Mouse (Mus musculus) ES-E14 (cell line): Measurements from ENCODE around the gene Rfxank.

Source experiments
- CHD2 ChIP-seq: IDR thresholded peaks from 2 replicates; pipeline ENCODE4 v1.6.1; 2014; ENCODE audit warnings: mild to moderate bottlenecking, low read depth, low read length, inconsistent platforms
- HCFC1 ChIP-seq: IDR thresholded peaks from 2 replicates; pipeline ENCODE4 v1.6.1; 2012; ENCODE audit warnings: low read length, inconsistent platforms, borderline replicate concordance; ENCODE audit not compliant: insufficient read depth
- MAFK ChIP-seq: IDR thresholded peaks from 2 replicates; pipeline ENCODE4 v1.6.1; 2014; ENCODE audit warnings: mild to moderate bottlenecking, low read depth, low read length, inconsistent platforms; ENCODE audit not compliant: insufficient read depth
- ZC3H11A ChIP-seq: IDR thresholded peaks from 2 replicates; pipeline ENCODE4 v1.6.1; 2012; ENCODE audit warnings: low read depth, mild to moderate bottlenecking, inconsistent platforms, low read length, borderline replicate concordance
- ZNF384 ChIP-seq: IDR thresholded peaks from 2 replicates; pipeline ENCODE4 v1.6.1; 2012; ENCODE audit warnings: low read depth, low read length, inconsistent platforms

DNA sequence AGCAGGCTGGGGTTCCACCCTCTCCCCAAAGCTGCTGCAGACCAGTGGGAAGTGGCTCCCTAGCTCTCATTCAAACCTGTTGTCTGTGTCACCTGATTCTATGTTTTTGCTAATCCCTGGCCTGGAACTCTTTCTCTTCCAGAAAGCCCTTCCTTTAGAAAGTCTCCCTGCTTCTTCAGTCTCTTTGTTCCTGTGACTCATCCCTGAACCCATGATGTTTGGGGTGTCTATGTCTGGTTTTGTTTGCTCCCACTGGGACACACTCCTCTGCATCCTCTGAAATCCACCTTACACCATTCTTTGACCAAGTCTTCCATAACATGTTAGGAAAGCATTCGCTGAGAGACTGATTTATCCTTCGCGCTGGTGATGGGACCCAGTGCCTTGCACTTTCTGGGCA lies 8.9 kb downstream of the Rfxank start:
- TF ChIP-seq ZNF384, result no peak
- 0 out of 2 replicates have a peak, but pooled peaks have one; percentile 26 for TF ChIP-seq HCFC1
- TF ChIP-seq CHD2, result no peak
- TF ChIP-seq MAFK, result no peak
- TF ChIP-seq ZC3H11A, result no peak
